Mouse (Mus musculus) layer of hippocampus, adult 11-12 months (tissue): ENCODE data around the gene Gsk3b.
"Not testable (repeated sequence)": the region's sequence is repeated elsewhere in the genome, so short reads cannot be mapped to it uniquely, and the experiment has no call there.

ENCODE experiments used
- DNase-seq: peaks from one replicate; pipeline ENCODE4 v3.0.0; 2022; ENCODE audit warnings: low spot score

The Gsk3b gene

DNA sequence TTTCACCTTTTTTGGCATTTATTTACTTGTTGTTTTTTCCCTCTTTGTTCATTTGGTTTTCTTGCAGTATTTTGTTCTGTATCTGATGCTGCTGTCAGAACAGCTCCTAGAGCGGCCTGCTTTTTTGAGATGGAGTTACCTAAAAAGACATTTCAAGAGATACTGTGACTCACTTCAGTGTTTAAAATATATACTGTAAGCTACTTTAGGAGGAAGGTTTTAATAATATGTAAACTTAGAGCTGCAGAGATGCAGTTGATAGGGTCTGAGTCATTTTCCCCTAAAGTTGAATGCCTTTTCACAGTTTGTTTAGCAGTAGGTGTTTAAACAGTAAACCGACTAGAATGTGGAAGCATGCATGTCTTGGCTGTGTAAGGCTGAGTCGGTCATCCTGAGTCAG, 101.7 kb downstream of the Gsk3b start:
- DNase-seq = no peak

DNA sequence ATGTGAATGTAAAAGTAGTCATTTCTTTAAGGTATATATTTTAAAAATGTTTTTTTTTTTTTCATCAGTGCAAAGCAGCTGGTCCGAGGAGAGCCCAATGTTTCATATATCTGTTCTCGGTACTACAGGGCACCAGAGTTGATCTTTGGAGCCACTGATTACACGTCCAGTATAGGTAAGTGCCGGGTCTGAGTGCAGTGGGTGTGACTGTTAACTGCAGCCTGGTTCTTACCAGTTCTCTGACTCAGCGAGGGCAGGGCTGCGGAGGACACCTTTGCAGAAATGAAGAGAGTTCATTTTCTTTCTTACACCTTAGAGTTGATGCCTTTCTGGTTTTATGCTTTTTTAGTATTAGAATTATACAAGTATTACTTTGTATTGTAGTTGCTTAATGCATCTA, 102.7 kb downstream of the Gsk3b start:
- DNase-seq = no peak

DNA sequence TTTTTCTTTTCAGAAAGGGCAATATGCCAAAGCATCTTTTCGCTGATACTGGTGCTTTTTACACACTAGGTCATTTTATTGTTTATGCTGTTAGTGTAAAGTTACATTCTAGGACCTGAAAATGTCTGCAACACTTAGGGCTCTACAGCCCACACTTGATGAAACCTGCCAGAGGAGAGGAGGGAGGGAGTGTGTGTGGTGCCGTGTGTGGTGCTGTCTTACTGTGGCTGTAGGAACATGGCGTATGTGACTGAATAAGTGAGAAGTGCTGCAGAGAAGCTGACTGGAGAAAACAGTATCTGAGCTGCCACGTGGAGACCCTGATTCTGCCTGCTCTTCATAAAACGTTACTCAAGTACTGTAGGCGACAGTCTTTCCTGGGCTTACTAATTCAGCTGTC, 103.8 kb downstream of the Gsk3b start:
- no peak for DNase-seq

DNA sequence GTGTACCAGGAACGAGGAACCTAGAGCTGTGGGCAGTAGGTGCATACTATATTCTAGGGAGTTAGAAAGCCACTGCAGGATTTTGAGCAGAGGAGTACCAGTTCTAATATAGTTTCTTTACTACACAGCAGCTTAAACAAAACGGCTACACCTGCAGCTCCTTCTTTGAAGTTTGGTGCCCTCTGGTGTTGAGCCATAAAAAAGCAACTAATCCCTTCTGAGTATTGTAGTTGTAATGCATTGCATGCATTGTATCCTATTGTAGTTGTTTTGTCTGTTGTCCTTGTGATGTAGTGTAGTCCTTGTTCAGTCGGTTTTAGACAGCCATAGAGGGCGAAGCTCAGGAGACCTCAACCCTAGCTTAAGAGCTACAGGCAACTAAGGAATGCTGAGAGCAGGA, 108.5 kb downstream of the Gsk3b start:
- DNase-seq = peak; percentile 77

DNA sequence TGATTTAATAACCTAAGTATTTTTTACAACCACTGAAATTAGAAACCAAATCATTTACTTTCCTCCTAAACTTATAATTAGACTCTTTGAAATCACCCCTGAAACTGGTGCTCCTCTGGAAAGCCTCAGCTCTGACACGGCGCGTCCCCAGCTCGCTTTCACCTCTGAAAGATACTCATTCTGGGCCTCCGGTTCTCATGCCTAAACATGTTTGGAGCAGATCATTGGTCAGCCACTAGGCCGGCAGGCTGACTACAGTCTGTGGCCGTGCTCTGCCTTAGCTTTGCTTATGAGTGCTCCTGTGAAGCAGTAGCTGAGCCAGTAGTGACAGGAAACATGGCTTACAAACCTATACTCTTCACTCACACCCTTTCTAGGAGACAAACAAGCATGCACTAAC, 116.5 kb downstream of the Gsk3b start:
- DNase-seq = no peak

DNA sequence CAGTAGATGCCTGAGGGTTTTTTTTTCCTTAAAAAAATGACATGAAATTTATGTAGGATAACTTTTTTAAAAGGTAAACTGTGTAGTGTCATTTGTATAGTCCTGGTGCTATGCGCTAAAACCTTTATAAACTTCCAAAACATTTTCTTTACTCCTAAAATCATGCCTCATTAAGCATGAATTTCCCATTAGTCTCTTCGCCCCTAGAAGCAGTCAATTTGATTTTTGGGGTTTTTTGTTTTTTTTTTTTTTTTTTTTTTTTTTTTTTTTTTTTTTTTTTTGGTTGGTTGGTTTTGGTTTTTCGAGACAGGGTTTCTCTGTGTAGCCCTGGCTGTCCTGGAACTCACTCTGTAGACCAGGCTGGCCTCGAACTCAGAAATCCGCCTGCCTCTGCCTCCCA, 133.7 kb downstream of the Gsk3b start:
- not testable (repeated sequence) for DNase-seq

DNA sequence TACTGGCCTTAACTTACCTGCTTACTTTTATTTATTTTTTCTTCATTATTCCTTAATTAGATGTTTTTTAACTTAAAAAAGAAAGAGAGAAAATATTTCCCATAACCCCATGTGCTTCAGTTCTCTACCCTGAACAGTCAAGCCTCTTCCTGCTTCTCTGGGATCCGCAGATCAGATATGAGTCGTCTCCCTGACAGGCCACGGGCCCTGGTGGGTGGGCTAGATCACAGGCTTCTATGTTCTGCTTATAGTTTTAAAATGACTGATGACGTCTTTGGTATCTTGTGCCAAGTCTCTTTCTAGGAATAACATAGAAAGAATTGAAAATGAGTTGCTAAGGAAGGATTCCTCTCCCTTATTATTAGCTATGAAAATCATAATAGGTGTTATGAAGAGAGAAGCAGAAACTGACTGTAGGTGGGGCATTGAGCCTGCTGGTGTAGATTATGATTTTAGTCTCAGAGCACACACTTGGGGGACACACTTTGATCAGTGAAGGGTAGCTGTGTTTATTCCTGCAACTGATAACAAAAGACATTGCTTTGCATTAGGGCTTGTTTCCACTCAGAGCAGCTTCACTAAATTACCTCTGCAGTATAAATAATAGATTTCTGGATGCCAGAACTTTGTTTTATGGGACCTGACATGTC, 148.3 kb downstream of the Gsk3b start:
- DNase-seq = no peak

DNA sequence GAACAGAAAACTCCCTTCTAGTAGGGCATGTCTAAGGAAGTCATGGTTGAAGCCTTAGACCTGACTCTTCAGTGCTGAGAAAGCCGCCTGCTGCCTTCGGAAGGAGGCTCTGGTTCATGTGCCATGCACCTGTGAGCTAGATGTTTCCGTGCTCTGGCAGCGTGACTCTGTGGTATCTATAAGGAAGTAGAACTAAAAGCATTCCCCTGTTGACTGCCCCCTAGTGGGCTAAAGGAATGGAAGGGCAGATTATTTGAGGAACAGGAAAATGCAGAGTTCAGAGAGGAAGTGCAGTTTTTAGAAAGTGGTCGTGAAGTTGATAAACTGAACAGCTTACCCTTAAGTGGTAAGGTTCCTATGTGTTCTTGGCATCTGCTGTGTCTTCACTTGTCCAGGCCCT, 150.9 kb downstream of the Gsk3b start:
- peak; percentile 75 for DNase-seq

DNA sequence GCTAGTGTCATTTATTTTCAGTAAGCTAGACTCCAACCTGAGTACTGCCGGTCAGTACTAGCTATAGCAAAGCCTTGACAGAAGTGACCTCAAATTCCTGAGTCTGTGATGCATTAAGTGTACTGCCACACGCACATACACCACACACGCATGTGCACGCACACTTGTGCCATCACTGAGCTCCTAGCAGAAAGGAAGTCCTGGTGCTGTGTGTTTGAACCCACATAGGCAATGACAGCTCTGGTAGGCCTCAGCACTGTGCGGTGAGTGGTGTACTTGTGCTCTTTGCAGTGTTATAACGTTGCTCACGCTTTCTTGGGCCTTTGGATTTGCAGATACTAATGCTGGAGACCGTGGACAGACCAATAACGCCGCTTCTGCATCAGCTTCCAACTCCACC, 151.4 kb downstream of the Gsk3b start:
- no peak for DNase-seq

DNA sequence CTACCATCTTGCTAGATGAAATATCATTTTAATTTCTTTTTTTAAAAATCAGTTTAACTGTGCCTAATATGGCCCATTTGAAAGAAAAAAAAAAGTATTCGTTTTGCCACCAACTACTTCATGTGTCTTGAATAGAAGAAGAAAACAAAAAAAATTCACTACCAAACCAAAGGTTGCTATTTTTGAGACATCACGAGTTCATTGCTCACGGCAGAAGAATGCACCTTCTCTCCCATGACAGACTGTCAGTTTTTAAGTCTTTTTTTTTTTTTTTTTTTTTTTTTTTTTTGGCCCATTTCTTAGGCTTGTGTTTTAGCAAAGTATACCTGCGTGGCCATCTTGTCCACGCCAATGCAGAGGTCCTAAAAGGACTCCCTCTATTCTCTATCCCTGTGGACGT, 155.3 kb downstream of the Gsk3b start:
- no peak for DNase-seq

DNA sequence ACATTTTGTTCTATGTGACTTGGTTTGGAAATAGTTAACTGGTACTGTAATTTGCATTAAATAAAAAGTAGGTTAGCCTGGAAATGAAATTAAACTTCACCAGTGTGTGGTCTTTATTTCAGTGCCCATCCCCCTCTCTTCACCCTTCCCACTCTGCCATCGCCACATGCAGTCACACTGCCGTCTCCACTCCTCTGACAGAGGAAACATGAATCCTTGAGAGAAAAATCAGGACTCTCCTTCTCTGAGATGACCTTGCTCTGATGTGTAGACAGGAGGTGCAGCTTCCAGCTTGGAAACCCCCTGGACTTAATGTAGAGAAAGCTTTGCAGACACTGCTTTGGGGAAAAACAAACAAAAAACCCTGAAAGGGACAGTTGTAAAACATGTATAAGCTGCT, 156.6 kb downstream of the Gsk3b start:
- no peak for DNase-seq

DNA sequence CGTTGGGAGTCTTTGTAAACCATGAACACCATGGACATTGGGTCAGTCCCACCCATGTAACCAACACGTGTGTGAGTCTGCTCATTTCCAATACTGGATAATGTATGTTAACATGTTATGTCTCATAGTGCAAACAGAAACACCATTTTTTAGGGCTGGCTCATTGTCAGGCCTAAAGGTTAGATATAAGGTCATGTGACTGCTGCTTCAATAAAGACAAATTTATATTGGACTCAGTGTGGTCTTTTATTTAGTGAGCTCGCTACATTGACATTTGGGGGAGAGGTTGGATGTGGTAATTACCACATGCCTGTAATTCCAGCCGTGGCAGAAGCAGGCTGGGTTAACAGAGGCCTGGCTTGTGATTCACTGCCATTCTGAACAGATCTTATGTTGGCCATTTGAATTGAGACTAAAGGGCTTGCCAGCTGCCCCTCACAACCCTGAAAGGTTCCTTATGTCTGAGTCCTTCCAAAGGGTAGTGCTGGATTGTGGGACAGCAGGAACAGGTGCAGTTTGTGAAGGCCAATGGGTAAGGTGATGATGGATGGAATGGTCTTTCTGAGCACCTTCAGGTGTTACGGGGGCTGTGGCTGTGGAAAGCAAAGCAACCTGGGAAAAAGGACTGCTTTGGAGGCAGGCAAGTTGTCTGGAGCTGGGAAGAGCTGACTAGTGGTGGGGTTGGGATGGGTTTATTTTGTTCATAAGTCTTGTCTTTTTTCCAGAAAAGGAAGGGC, 157.2 kb downstream of the Gsk3b start:
- DNase-seq = no peak

DNA sequence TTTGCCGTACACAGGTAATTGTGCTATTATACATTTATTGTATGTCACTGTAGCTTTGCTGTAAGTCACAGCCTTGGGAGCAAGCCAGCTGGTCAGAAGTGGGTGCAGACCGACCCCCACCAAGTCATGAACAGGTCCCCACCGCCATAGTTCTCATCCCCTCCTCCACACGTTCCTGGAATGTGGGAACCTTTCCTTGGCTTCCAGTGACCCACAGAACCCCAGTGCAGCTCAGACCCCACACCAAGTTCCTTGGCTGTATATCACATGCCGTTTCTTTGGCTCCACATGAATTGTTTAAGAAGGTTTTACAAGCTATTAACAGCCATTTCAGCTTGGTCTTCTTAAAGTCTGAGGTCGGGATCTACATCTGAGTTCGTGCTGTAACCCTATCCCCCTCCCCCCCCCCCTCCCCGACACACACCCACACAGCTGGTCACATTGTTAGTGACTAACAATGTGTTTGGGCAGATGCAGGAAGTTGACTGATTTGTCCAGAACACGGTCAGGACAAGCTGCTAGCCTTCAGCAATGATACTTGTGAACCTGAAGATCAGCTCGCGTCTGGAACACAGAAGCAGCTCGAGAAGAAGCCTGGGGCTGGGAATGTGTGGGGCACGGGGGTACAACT, 159.6 kb downstream of the Gsk3b start:
- no peak for DNase-seq

DNA sequence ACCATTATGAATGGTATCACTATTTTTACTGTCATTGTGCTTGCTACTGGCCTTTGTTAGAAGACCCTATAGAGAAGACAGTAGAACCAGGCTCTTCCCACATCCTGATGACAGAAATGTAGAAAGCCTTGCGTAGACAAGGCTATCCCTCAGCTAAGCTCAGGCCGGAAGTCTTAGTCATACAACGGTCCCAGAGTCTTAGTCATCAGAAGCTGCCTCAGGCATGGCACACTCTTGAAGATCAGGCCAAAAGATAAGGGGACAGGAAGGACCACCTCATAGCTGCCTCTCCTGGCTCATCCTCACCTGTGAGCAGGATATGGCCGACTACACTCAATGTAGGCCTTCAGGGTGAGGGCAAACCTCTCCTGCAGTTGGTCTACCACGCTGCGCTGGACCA, 161.7 kb downstream of the Gsk3b start:
- DNase-seq = no peak

DNA sequence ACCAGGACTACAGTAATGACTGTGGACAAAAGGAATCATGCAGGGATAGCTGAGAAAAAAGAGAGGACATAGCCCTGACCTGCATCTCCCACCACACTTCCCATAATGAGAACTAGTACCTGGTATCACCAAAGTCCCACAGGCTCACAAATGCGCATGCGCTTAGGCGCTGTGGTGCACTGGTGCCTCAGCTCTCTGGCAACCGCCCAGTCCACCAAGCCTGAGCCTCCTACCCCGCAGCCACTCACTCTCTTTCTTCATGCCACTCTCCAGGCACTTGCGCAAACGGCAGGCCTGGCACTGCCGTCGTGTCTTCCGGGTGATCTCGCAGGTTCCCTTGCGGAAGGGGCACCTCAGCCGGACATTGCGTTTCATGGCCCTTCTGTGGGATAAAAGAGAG, 165.2 kb downstream of the Gsk3b start:
- DNase-seq = no peak

DNA sequence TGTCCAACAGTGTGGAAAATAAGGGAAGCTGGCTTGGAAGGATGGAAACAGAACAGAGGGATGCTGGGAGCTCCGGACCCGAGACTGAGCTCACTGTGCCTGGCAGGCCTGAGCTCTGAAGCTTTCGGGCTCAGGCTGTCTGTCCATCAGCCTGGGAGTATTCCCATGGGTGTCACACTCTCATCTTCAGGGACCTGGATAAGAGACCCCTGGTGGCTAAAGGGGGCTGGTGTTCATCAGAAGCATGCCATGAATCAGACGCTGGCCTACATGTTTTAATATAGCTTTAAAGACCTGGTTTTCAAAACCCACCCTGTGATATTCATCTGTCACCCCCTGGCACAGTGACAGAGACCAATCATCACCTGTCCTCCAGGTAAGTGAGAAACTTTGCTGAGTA, 166.3 kb downstream of the Gsk3b start:
- DNase-seq = no peak

DNA sequence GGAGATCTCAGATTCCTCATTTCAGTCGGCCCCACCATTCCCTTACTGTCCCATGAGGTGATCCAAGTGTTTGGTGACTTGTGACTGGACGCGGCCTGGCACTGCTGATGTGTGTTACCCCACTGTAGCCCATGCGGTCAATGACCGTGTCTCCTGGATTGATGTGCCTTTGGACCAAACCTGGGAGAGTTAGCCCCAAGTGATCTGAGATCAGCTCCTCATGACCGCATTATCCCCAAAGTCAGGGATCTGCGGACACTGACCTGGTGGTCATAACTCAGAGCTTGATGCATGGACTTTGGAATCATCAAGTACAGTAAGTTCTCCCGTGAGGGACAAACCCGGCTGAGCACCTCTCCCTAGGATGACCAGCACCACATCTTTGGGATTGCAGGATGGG, 167.1 kb downstream of the Gsk3b start:
- DNase-seq = no peak

DNA sequence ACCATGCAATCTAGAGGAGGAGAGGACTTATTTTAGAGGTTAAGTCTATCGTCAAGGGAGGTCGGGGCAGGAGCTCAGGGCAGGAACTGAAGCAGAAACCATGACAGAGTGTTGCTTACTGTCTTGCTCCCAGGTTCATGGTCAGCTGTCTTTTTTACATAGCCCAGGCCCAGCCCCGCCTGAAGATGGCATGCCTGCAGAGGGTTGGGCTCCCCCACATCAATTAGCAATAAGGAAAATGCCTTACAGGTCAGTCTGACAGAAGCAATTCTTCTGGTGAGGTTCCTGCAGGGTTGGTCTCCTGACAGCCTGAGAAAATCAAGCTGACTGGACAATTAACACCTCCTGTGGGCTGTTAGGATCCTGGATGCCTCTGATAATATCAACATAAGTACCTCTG, 182.8 kb downstream of the Gsk3b start:
- no peak for DNase-seq

DNA sequence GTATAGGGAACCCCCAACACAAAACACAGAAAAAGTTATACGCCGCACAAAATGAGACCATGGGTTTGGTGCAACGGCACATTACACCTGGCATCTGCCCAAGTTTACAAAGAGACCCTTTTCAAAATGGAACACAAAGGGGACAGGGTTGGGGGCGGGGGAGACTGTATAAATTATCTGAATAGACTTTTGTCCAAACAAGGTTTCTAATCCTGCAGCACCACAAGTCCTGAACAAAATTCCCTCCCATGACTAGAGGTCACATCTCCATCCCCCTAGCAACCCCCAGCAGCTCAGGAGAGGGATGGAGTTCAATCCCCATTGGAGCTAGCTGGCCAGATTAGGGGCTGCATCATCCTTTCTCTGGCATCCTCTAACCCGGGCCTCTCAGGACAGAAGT, 183.7 kb downstream of the Gsk3b start:
- DNase-seq = no peak

DNA sequence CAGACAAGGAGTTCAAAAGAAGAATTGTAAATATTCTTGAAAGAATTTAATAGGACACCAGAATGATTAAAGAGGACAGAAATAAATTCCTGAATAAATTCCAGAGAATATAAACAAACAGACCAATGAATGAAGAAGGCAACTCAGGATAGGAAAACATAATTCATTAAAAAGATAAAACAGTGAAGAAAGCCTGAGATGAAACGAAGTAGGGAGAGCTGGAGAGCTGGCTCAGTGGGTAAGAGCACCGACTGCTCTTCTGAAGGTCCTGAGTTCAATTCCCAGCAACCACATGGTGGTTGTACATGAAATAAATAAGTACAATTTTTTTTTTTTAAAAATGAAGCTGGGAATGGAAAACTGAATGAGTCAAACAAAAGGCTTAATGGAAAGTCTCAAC, 185.9 kb downstream of the Gsk3b start:
- no peak for DNase-seq

DNA sequence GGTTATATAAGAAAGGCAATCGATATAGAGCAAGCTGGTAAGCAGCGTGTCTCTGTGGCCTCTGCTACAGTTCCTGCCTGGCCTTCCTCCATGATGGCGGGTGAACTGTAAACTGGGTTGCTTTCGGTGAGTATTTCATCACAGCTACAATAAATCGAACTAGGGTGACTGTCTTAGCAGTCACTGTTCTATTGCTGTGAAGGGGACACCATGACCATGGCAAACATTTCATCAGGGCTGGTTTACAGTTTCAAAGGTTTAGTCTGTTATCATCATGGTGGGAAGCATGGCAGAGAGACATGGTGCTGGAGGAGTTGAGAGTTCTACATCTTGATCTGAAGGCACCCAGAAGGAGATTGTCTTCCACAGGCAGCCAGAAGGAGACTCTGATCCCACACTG, 191.0 kb downstream of the Gsk3b start:
- DNase-seq = no peak

DNA sequence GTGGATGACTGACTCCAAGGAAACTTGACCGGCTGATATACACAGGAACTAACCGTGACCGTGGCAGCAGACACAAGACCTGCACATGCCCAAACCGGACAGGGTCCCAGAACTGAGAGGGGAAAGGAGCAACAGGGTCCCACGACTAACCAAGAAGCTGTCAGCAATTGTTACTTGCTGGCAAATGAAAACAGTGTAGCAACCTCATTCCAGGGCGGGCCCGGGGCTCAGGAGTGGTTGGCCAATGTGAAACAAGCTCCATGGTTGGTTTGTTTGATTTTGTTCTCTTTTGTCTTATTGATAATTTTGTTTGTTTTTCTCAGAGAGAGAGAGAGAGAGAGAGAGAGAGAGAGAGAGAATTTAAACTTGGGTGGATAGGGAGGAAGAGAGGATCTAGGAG, 192.2 kb downstream of the Gsk3b start:
- DNase-seq = no peak

DNA sequence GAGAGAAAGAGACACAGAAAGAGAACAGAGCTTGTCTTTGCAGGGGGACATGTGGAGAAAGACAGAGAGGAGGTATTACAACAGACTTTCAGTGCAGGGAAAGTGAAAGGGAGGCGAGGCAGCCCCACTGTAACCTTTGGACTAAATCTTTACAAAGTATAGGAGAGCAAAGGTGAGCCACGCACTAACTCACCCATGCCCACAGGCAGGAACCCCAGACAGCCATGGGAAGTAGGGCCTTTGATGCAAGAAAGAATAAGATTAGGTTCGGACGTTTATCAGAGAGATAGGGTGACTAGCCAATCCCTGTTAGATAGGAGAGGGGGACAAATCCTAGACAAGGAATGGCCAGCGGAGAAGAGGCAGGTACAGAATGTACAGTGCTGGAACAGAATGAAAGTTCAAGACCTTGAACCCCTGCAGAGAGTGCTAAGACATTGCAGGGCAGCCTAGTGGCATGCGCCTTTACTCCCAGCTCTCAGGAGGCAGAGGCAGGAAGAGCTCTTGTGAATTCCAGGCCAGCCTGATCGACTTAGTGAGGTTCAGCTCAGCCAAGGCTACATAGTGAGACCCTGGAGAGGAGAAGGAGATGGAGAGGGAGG, 193.9 kb downstream of the Gsk3b start:
- DNase-seq = no peak
